Mouse (Mus musculus) thymus, adult 2 months (tissue): ENCODE data around the gene Msl3.
A peak's percentile ranks its signal among the peaks of the same experiment; 100 is the strongest.

ENCODE experiments used
- CTCF ChIP-seq: fragments of 200-500 bp; IDR thresholded peaks from 2 replicates; pipeline ENCODE4 v1.5.1; 2012; ENCODE audit warnings: mild to moderate bottlenecking, control low read depth, low read length, moderate library complexity, borderline replicate concordance; ENCODE audit not compliant: control insufficient read depth, poor library complexity, insufficient read depth; ENCODE audit errors: extremely low read depth
- POLR2A ChIP-seq: fragments of 200-500 bp; IDR thresholded peaks from 2 replicates; pipeline ENCODE4 v1.6.1; 2012; ENCODE audit warnings: mild to moderate bottlenecking, low read length, control low read depth, moderate library complexity; ENCODE audit not compliant: control insufficient read depth, poor library complexity, insufficient read depth; ENCODE audit errors: extremely low read depth

DNA sequence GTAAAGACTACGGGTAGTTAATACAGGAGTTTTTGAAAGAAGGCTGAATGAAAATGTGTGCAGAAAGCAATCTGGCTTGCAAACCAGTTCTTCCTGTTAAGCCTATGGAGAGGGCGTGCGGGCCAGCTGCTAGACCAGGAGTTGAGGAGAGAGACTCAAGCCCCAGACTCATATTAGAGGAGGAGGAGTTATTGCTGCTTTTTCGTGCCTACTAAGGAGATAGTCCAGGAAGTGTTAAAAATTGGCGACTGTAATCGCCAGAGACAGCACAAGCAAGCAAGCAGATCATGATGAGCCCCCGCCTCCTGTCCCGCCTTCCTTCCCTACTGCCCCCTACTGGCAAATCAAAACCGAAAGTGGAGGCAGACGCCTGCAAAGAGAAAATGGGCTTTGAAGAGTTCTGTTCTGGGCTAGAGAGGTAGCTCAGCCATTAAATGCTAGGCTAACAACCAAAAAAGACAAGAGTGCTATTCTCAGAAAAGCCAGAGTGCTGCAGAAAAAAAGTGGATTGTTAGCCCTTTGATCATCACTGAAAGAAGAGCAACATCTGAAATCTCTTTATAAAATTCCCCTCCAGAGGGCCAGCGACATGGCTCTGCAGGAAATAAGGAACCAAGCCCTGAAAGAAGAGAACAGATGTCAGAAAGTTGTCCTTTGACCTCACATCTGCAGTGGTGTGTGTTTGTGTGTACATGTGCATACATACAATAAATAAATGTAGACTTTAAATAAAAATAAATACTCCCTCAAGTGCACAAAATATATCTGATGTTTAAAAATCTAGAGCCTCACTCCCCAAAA, 33.9 kb downstream of the Msl3 start:
- no peak for TF ChIP-seq POLR2A
- TF ChIP-seq CTCF: 0 out of 2 replicates have a peak, but pooled peaks have one; percentile 27
